Mouse (Mus musculus) cortical plate, adult 2 months (tissue): ENCODE results near the gene Rgn. TPM values are rescaled to one million over a fixed set of nuclear protein-coding genes. Genes with fewer than 3 reads are reported as not detected.

ENCODE experiments used
- H3K27ac ChIP-seq: fragments of 200-500 bp; 2 replicates; pipeline ENCODE4 v1.5.1; 2012; ENCODE audit warnings: low read length, control low read depth, inconsistent platforms; ENCODE audit not compliant: insufficient read depth
- H3K4me1 ChIP-seq: fragments of 200-500 bp; 2 replicates; pipeline ENCODE4 v1.6.1; 2011; ENCODE audit warnings: low read length; ENCODE audit not compliant: control insufficient read depth, insufficient read depth
- H3K4me3 ChIP-seq: fragments of 200-500 bp; 2 replicates; pipeline ENCODE4 v1.5.1; 2011; ENCODE audit warnings: mild to moderate bottlenecking, low read length, control low read depth; ENCODE audit not compliant: insufficient read depth
- CTCF ChIP-seq: fragments of 200-500 bp; IDR thresholded peaks from 2 replicates; pipeline ENCODE4 v1.5.1; 2011; ENCODE audit warnings: mild to moderate bottlenecking, control low read depth, low read length; ENCODE audit not compliant: insufficient read depth; ENCODE audit errors: extremely low read depth
- POLR2A ChIP-seq: fragments of 200-500 bp; IDR thresholded peaks from 2 replicates; pipeline ENCODE4 v1.6.1; 2011; ENCODE audit warnings: mild to moderate bottlenecking, low read length, control low read depth; ENCODE audit not compliant: insufficient read depth; ENCODE audit errors: extremely low read depth
- polyA plus RNA-seq: library from polyadenylated mRNA; depleted of rRNA; stranded (reverse); fragments of >200 nt; gene quantifications from 2 replicates; pipeline ENCODE4 v1.2.3, GENCODE M21; 2012; rRNA removed

Gene Rgn
- polyA plus RNA-seq = 0.15 and 0.17 TPM in 2 replicates

GRCm38 (mm10) chrX:20549532-20549931 lies at the start of gene Rgn:
Rgn (plus strand) TSS chrX:20549787.
- H3K4me1 ChIP-seq = no peaks in the 10 kb centered on the region
- TF ChIP-seq POLR2A (no peak), CTCF (no peak)
- H3K27ac ChIP-seq = no peak within 1 kb of the TSS
- H3K4me3 ChIP-seq = no peak within 1 kb of the TSS

GRCm38 (mm10) chrX:20520290-20520939 lies 29.2 kb upstream of the Rgn start:
- Histone ChIP-seq H3K4me1 (no peaks in the 10 kb centered on the region), H3K4me3 (no peak overlapping the region), H3K27ac (no peak overlapping the region)
- TF ChIP-seq CTCF (no peak), POLR2A (no peak)

DNA sequence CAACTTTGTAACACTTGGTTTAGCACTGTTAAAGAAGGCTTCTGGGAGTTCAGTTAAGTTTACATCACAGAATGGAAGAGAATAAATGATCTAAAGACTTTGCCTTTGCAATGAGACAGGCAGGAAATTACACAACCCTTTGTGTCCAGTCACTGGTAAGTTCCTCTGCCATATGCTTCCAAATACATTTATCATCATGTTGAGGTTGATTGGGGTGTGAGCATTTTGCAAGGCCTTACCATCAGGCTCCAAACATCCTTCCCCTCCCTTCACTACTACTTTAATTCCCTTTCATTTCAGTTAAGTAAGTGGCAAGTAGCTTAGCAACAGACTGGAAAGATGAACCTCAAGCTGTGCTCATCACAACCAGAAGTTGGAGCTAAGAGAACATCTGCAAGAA lies 28.0 kb upstream of the Rgn start:
- Histone ChIP-seq H3K27ac (no peak overlapping the region), H3K4me1 (no peaks in the 10 kb centered on the region), H3K4me3 (no peak overlapping the region)
- TF ChIP-seq POLR2A = no peak
- no peak for TF ChIP-seq CTCF

- no peak for TF ChIP-seq POLR2A
- H3K27ac ChIP-seq = no peak overlapping the region
- no peaks in the 10 kb centered on the region for H3K4me1 ChIP-seq
- H3K4me3 ChIP-seq = no peak overlapping the region
Observed at GRCm38 (mm10) chrX:20532621-20533020, 17.0 kb upstream of the Rgn start.

GRCm38 (mm10) chrX:20543867-20544266 lies 5.7 kb upstream of the Rgn start:
- H3K4me1 ChIP-seq = no peaks in the 10 kb centered on the region
- no peak overlapping the region for H3K4me3 ChIP-seq
- no peak for TF ChIP-seq POLR2A
- TF ChIP-seq CTCF = no peak
- H3K27ac ChIP-seq = no peak overlapping the region

DNA sequence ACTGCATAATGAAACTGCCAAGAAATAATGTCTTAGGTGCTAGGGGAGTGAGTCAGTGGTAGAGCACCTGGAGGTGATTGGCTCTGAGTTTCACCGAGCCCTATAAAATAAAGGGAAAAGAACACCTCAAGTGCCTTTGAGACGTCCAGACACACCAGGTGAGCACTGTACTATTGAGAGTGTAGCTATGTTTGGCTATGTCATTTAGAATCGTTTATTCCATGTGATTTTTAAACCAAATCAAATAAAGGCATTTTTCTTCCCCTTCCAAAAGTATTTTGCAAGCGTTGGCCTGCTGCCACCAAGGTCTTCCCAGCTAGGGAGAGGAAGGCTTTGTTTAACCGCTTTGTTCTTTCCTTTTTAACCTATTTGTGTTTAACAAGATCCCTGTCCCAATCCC lies 2.0 kb upstream of the Rgn start:
- TF ChIP-seq POLR2A = no peak
- no peak for TF ChIP-seq CTCF
- Histone ChIP-seq H3K4me1 (no peaks in the 10 kb centered on the region), H3K4me3 (no peak overlapping the region), H3K27ac (no peak overlapping the region)

DNA sequence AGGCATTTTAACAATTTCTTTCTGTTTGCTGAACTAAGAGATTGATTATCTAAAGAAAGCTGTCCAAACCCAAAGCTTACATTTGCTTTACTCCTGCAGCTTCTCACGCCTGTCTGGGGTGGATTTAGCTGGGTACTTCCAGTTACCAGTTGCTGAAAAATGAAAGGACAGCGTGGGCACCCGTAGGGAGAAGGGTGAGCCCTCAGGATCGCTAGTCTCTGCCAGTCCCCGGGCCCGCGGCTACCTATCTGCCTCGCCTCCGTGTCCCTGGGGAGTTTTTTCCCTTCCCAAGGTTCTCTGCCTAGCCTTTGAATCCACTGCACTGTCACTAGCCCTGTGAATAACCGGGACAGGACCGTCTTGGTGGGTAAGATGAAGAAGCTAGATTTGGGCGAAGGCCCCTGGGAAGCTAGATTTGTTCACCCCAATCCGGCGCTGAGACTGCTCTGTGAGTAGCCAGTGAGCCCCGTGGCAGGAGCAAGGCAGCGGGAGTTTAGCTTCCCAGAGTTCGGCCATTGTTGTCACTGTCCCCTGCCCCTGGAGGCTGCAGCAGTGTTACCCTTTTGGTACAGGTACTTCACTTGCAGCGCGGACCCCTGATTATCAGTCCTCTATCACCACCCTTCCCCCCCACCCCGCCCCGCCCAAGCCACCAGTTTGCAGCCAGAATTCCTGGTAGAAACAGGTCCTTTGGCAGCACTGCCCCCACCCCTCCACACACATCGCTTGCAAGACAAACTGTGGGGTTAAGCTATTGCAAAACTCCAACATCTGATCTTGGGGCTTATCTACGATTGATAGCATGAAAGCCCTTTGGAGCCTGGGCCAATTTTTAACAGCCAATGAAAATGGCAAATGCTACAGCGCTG lies 1.3 kb upstream of the Rgn start:
- TF ChIP-seq POLR2A (no peak), CTCF (no peak)
- no peaks in the 10 kb centered on the region for H3K4me1 ChIP-seq
- H3K27ac ChIP-seq = no peak overlapping the region
- peak overlapping the region; percentile 17 for H3K4me3 ChIP-seq

GRCm38 (mm10) chrX:20548880-20549440 lies 627 bp upstream of the Rgn start:
- Histone ChIP-seq H3K27ac (no peak overlapping the region), H3K4me3 (no peak overlapping the region), H3K4me1 (no peaks in the 10 kb centered on the region)
- TF ChIP-seq POLR2A (no peak), CTCF (no peak)

- H3K4me3 ChIP-seq = no peak overlapping the region
- H3K27ac ChIP-seq = no peak overlapping the region
- no peaks in the 10 kb centered on the region for H3K4me1 ChIP-seq
- TF ChIP-seq CTCF (no peak), POLR2A (no peak)
Observed at GRCm38 (mm10) chrX:20552199-20552598, 2.6 kb downstream of the Rgn start.

GRCm38 (mm10) chrX:20561846-20562245 lies 12.3 kb downstream of the Rgn start:
- Histone ChIP-seq H3K4me1 (no peaks in the 10 kb centered on the region), H3K27ac (no peak overlapping the region), H3K4me3 (no peak overlapping the region)
- TF ChIP-seq CTCF (no peak), POLR2A (no peak)
